Mouse (Mus musculus): ENCODE measurements around the gene 1700037H04Rik.

DNA sequence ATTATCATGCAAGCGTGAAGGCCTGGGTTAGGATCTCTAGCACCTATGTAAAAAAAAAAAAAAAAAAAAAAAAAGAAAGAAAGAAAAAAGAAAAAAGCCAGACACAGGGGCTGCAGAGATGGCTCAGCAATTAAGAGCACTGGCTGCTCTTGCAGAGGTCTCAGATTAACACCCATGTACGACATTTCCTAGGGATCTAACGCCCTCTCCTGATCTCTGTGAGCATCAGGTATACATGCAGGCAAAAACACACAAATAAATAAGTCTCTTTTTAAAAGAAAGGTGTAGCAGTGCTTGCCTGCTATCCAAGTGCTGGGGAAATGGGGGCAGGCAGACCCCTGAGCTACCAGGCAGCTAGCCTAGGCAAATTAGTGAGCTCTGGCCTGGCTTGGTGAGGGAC is 58.4 kb downstream of the 1700037H04Rik start:
- no peak for TF ChIP-seq CTCF (IDR thresholded peaks at IDR 0.05; ENCODE audit: insufficient read depth, low read depth, low read length)
- no peak for TF ChIP-seq POLR2A (IDR thresholded peaks at IDR 0.05; ENCODE audit: insufficient read depth, low read depth, low read length)
